Mouse (Mus musculus): ENCODE results near the gene Casq2. TPM values are rescaled to one million over a fixed set of nuclear protein-coding genes. Genes with fewer than 3 reads are reported as not detected.

Gene Casq2
- polyA plus RNA-seq, 1 experiment = 482 TPM

- H3K36me3 ChIP-seq (ENCODE audit: control insufficient read depth, insufficient read depth) = no peaks in the 10 kb centered on the region
- H3ac ChIP-seq (ENCODE audit: control insufficient read depth, insufficient read length) = no peak overlapping the region
- H3K27me3 ChIP-seq (ENCODE audit: control insufficient read depth, insufficient read depth, insufficient read length) = no peaks in the 10 kb centered on the region
- H3K4me3 ChIP-seq = no peak overlapping the region
- TF ChIP-seq E2F4 (IDR thresholded peaks at IDR 0.05; ENCODE audit: insufficient read depth) (no peak), TCF3 (IDR thresholded peaks at IDR 0.05; ENCODE audit: insufficient read length, low read depth) (no peak), MYOD1 (IDR thresholded peaks at IDR 0.05; ENCODE audit: control insufficient read depth in 1 of 3, insufficient read length in 2 of 3, low read depth in 2 of 3) (no peak), SRF (IDR thresholded peaks at IDR 0.05; ENCODE audit: control insufficient read depth, insufficient read length, low read depth) (no peak), CEBPB (IDR thresholded peaks at IDR 0.05; ENCODE audit: insufficient read depth, poor library complexity, severe bottlenecking) (no peak)
- H3K4me2 ChIP-seq (ENCODE audit: low read depth) = no peak overlapping the region
- H3K79me2 ChIP-seq (ENCODE audit: control insufficient read depth, insufficient read depth) = no peaks in the 10 kb centered on the region
Observed at GRCm38 (mm10) chr3:102128242-102128641, 42.0 kb downstream of the Casq2 start.

GRCm38 (mm10) chr3:102130478-102130877 is 44.3 kb downstream of the Casq2 start:
- Histone ChIP-seq H3K36me3 (ENCODE audit: control insufficient read depth, insufficient read depth) (no peaks in the 10 kb centered on the region), H3K4me2 (ENCODE audit: low read depth) (no peak overlapping the region), H3K27me3 (ENCODE audit: control insufficient read depth, insufficient read depth, insufficient read length) (no peaks in the 10 kb centered on the region), H3K4me3 (no peak overlapping the region), H3K79me2 (ENCODE audit: control insufficient read depth, insufficient read depth) (no peaks in the 10 kb centered on the region), H3ac (ENCODE audit: control insufficient read depth, insufficient read length) (no peak overlapping the region)
- TF ChIP-seq REST (IDR thresholded peaks at IDR 0.05; ENCODE audit: insufficient read depth, insufficient read length) (no peak), TCF3 (IDR thresholded peaks at IDR 0.05; ENCODE audit: insufficient read length, low read depth) (no peak), TCF12 (IDR thresholded peaks at IDR 0.05; ENCODE audit: insufficient read depth, poor library complexity, severe bottlenecking) (no peak), SRF (IDR thresholded peaks at IDR 0.05; ENCODE audit: control insufficient read depth, insufficient read length, low read depth) (no peak), MAX (IDR thresholded peaks at IDR 0.05; ENCODE audit: low read depth) (no peak), MYOG (IDR thresholded peaks at IDR 0.05; ENCODE audit: control insufficient read depth in 1 of 3, insufficient read depth in 1 of 3, insufficient read length in 2 of 3, low read depth in 2 of 3) (no peak), CEBPB (IDR thresholded peaks at IDR 0.05; ENCODE audit: insufficient read depth, poor library complexity, severe bottlenecking) (no peak), USF1 (IDR thresholded peaks at IDR 0.05; ENCODE audit: low read depth) (no peak), POLR2A (IDR thresholded peaks at IDR 0.05; ENCODE audit: insufficient read length, low read depth) (no peak), POLR2AphosphoS2 (IDR thresholded peaks at IDR 0.05; ENCODE audit: insufficient read length, low read depth) (no peak), MYOD1 (IDR thresholded peaks at IDR 0.05; ENCODE audit: control insufficient read depth in 1 of 3, insufficient read length in 2 of 3, low read depth in 2 of 3) (no peak), E2F4 (IDR thresholded peaks at IDR 0.05; ENCODE audit: insufficient read depth) (no peak)

- no peaks in the 10 kb centered on the region for H3K79me2 ChIP-seq (ENCODE audit: control insufficient read depth, insufficient read depth)
- H3K4me3 ChIP-seq = no peak overlapping the region
- no peak overlapping the region for H3ac ChIP-seq (ENCODE audit: control insufficient read depth, insufficient read length)
- H3K27me3 ChIP-seq (ENCODE audit: control insufficient read depth, insufficient read depth, insufficient read length) = no peaks in the 10 kb centered on the region
- TF ChIP-seq REST (IDR thresholded peaks at IDR 0.05; ENCODE audit: insufficient read depth, insufficient read length) (no peak), POLR2AphosphoS2 (IDR thresholded peaks at IDR 0.05; ENCODE audit: insufficient read length, low read depth) (no peak), E2F4 (IDR thresholded peaks at IDR 0.05; ENCODE audit: insufficient read depth) (no peak), MAX (IDR thresholded peaks at IDR 0.05; ENCODE audit: low read depth) (no peak), USF1 (IDR thresholded peaks at IDR 0.05; ENCODE audit: low read depth) (no peak), MYOD1 (IDR thresholded peaks at IDR 0.05; ENCODE audit: control insufficient read depth in 1 of 3, insufficient read length in 2 of 3, low read depth in 2 of 3) (no peak), POLR2A (IDR thresholded peaks at IDR 0.05; ENCODE audit: insufficient read length, low read depth) (no peak), CEBPB (IDR thresholded peaks at IDR 0.05; ENCODE audit: insufficient read depth, poor library complexity, severe bottlenecking) (no peak), SRF (IDR thresholded peaks at IDR 0.05; ENCODE audit: control insufficient read depth, insufficient read length, low read depth) (no peak), TCF3 (IDR thresholded peaks at IDR 0.05; ENCODE audit: insufficient read length, low read depth) (no peak), TCF12 (IDR thresholded peaks at IDR 0.05; ENCODE audit: insufficient read depth, poor library complexity, severe bottlenecking) (no peak), MYOG (IDR thresholded peaks at IDR 0.05; ENCODE audit: control insufficient read depth in 1 of 3, insufficient read depth in 1 of 3, insufficient read length in 2 of 3, low read depth in 2 of 3) (no peak)
- H3K36me3 ChIP-seq (ENCODE audit: control insufficient read depth, insufficient read depth) = no peaks in the 10 kb centered on the region
- H3K4me2 ChIP-seq (ENCODE audit: low read depth) = no peak overlapping the region
Observed at GRCm38 (mm10) chr3:102131627-102132324, 45.6 kb downstream of the Casq2 start.

GRCm38 (mm10) chr3:102135389-102136113 is 49.3 kb downstream of the Casq2 start:
- Histone ChIP-seq H3K4me3 (no peak overlapping the region), H3K36me3 (ENCODE audit: control insufficient read depth, insufficient read depth) (no peaks in the 10 kb centered on the region), H3K27me3 (ENCODE audit: control insufficient read depth, insufficient read depth, insufficient read length) (no peaks in the 10 kb centered on the region), H3K4me2 (ENCODE audit: low read depth) (no peak overlapping the region), H3ac (ENCODE audit: control insufficient read depth, insufficient read length) (no peak overlapping the region), H3K79me2 (ENCODE audit: control insufficient read depth, insufficient read depth) (no peaks in the 10 kb centered on the region)
- TF ChIP-seq USF1 (IDR thresholded peaks at IDR 0.05; ENCODE audit: low read depth) (no peak), POLR2A (IDR thresholded peaks at IDR 0.05; ENCODE audit: insufficient read length, low read depth) (no peak), REST (IDR thresholded peaks at IDR 0.05; ENCODE audit: insufficient read depth, insufficient read length) (no peak), TCF3 (IDR thresholded peaks at IDR 0.05; ENCODE audit: insufficient read length, low read depth) (no peak), CEBPB (IDR thresholded peaks at IDR 0.05; ENCODE audit: insufficient read depth, poor library complexity, severe bottlenecking) (no peak), TCF12 (IDR thresholded peaks at IDR 0.05; ENCODE audit: insufficient read depth, poor library complexity, severe bottlenecking) (no peak), MAX (IDR thresholded peaks at IDR 0.05; ENCODE audit: low read depth) (no peak), POLR2AphosphoS2 (IDR thresholded peaks at IDR 0.05; ENCODE audit: insufficient read length, low read depth) (no peak), E2F4 (IDR thresholded peaks at IDR 0.05; ENCODE audit: insufficient read depth) (no peak), MYOG (IDR thresholded peaks at IDR 0.05; ENCODE audit: control insufficient read depth in 1 of 3, insufficient read depth in 1 of 3, insufficient read length in 2 of 3, low read depth in 2 of 3) (no peak), SRF (IDR thresholded peaks at IDR 0.05; ENCODE audit: control insufficient read depth, insufficient read length, low read depth) (no peak), MYOD1 (IDR thresholded peaks at IDR 0.05; ENCODE audit: control insufficient read depth in 1 of 3, insufficient read length in 2 of 3, low read depth in 2 of 3) (no peak)

All from myocyte (in vitro differentiated cells).